Mouse (Mus musculus) lung, adult 18-20 months (tissue): ENCODE measurements around the gene Pigb.
A peak's percentile ranks its signal among the peaks of the same experiment; 100 is the strongest.

ENCODE experiments used
- DNase-seq, 2 experiments: peaks; one replicate each; pipeline ENCODE4 v3.0.0; 2022; ENCODE audit warnings: mixed read lengths in 2 of 2

Pigb gene

GRCm38 (mm10) chr9:72988706-72989105 lies 51.5 kb downstream of the Pigb start:
- no peak for DNase-seq

GRCm38 (mm10) chr9:72987703-72988102 lies 52.5 kb downstream of the Pigb start:
- DNase-seq = no peak

GRCm38 (mm10) chr9:72985250-72986220 lies 54.6 kb downstream of the Pigb start, which contains the start of the genes Ccpg1os and Ccpg1:
Ccpg1os (minus strand) TSS chr9:72985382.
Ccpg1 (plus strand) TSS chr9:72985429.
- DNase-seq = peak; percentile 98

- DNase-seq = no peak
These were observed 57.1 kb downstream of the Pigb start for GRCm38 (mm10) chr9:72983066-72983465.

- DNase-seq = no peak
These were observed 64.9 kb downstream of the Pigb start for GRCm38 (mm10) chr9:72975242-72975641.

- DNase-seq = no peak
These were observed 65.4 kb downstream of the Pigb start for GRCm38 (mm10) chr9:72974734-72975133.

GRCm38 (mm10) chr9:72972984-72973383 lies 67.2 kb downstream of the Pigb start:
- no peak for DNase-seq

- no peak for DNase-seq
These were observed 67.7 kb downstream of the Pigb start for GRCm38 (mm10) chr9:72972435-72972834.

GRCm38 (mm10) chr9:72969874-72970273 lies 70.3 kb downstream of the Pigb start:
- DNase-seq = peak in 1 of 2 experiments; percentile 24

- DNase-seq = peak; percentile 50 to 65
These were observed 71.7 kb downstream of the Pigb start for GRCm38 (mm10) chr9:72968349-72969061.

- DNase-seq = peak in 1 of 2 experiments; percentile 7
These were observed 78.2 kb downstream of the Pigb start for GRCm38 (mm10) chr9:72961959-72962358.

GRCm38 (mm10) chr9:72961346-72961745 lies 78.8 kb downstream of the Pigb start:
- DNase-seq = no peak

- peak; percentile 83 to 86 for DNase-seq
These were observed 81.4 kb downstream of the Pigb start, which contains the start of the genes Dyx1c1 and Gm44503 for GRCm38 (mm10) chr9:72958521-72959450. Dyx1c1 (plus strand) TSS chr9:72958785. Gm44503 (plus strand) TSS chr9:72958852.
